Mouse (Mus musculus) ES-CJ7 (cell line): ENCODE results near the gene Gm11168.
"Not testable (repeated sequence)": the region's sequence is repeated elsewhere in the genome, so short reads cannot be mapped to it uniquely, and the experiment has no call there.

Experiments
- DNase-seq: peaks from one replicate; pipeline ENCODE4 v3.0.0; 2011; ENCODE audit warnings: low read depth, low spot score

Gene Gm11168

GRCm38 (mm10) chr9:3002794-3003396 lies at the start of gene Gm11168:
Gene Gm11168, plus strand, starts transcription at chr9:3003346.
- not testable (repeated sequence) for DNase-seq

GRCm38 (mm10) chr9:3000445-3000972 lies 2.6 kb upstream of the Gm11168 start, which contains the start of gene Gm10722:
Gene Gm10722, plus strand, starts transcription at chr9:3000922.
- peak; percentile 41 for DNase-seq

GRCm38 (mm10) chr9:3001006-3001405 lies 2.1 kb upstream of the Gm11168 start:
- DNase-seq = not testable (repeated sequence)

- DNase-seq = peak; percentile 7
Measured at GRCm38 (mm10) chr9:3001948-3002659, 1.0 kb upstream of the Gm11168 start.

- not testable (repeated sequence) for DNase-seq
Measured at GRCm38 (mm10) chr9:3006179-3006578, 3.0 kb downstream of the Gm11168 start.

- DNase-seq = not testable (repeated sequence)
Measured at GRCm38 (mm10) chr9:3006636-3007035, 3.5 kb downstream of the Gm11168 start.

- not testable (repeated sequence) for DNase-seq
Measured at GRCm38 (mm10) chr9:3007272-3007671, 4.1 kb downstream of the Gm11168 start.

- not testable (repeated sequence) for DNase-seq
Measured at GRCm38 (mm10) chr9:3009331-3009730, 6.2 kb downstream of the Gm11168 start.

GRCm38 (mm10) chr9:3012054-3012621 lies 9.0 kb downstream of the Gm11168 start:
- DNase-seq = not testable (repeated sequence)

- DNase-seq = not testable (repeated sequence)
Measured at GRCm38 (mm10) chr9:3012733-3013279, 9.7 kb downstream of the Gm11168 start, which contains the start of gene Gm10721. Gene Gm10721, plus strand, starts transcription at chr9:3013140.

GRCm38 (mm10) chr9:3015354-3015753 lies 12.2 kb downstream of the Gm11168 start, which contains the start of gene Gm10720:
Gene Gm10720, plus strand, starts transcription at chr9:3015654.
- DNase-seq = not testable (repeated sequence)

- DNase-seq = not testable (repeated sequence)
Measured at GRCm38 (mm10) chr9:3015896-3016295, 12.8 kb downstream of the Gm11168 start.

GRCm38 (mm10) chr9:3017108-3017507 lies 14.0 kb downstream of the Gm11168 start, which contains the start of gene Gm10719:
Gene Gm10719, plus strand, starts transcription at chr9:3017408.
- DNase-seq = not testable (repeated sequence)

GRCm38 (mm10) chr9:3018944-3019343 lies 15.8 kb downstream of the Gm11168 start:
- DNase-seq = not testable (repeated sequence)

- DNase-seq = not testable (repeated sequence)
Measured at GRCm38 (mm10) chr9:3019835-3020727, 16.9 kb downstream of the Gm11168 start.

- DNase-seq = not testable (repeated sequence)
Measured at GRCm38 (mm10) chr9:3022316-3023008, 19.3 kb downstream of the Gm11168 start.

GRCm38 (mm10) chr9:3023312-3023984 lies 20.3 kb downstream of the Gm11168 start, which contains the start of gene Gm10718:
Gene Gm10718, plus strand, starts transcription at chr9:3023547.
- DNase-seq = not testable (repeated sequence)

GRCm38 (mm10) chr9:3023985-3024648 lies 21.0 kb downstream of the Gm11168 start:
- not testable (repeated sequence) for DNase-seq
